Mouse (Mus musculus) heart, postnatal 4 days (tissue): Measurements from ENCODE around the gene Taco1. TPM values are rescaled to one million over a fixed set of nuclear protein-coding genes. Genes with fewer than 3 reads are reported as not detected.

ENCODE experiments used
- DNase-seq: peaks from one replicate; pipeline ENCODE4 v3.0.0; 2021
- total RNA-seq, 2 experiments: library from RNA; stranded (reverse); gene quantifications; 2 replicates each; pipeline ENCODE4 v1.2.3; 2021

The Taco1 gene
- total RNA-seq, 2 experiments from 2014 or later, result 41.1 to 41.5 TPM

DNA sequence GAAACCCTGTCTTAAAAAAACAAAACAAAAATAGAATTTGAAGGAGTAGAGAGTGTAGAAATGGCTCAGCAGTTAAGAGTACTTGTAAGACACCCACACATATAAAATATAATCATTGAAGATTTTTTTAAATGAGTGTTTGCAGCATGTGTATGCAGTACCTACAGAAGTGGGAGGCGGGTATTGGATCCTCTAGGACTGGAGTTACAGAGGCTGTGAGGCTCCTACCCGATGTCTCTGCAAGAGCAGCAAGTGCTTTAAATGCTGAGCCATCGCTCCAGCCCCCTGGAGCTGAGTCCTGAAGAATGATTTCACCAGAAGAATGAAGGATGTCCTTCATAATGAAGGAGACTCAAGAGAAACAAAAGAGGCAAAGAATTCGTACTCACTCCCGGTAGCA, 2.1 kb upstream of the Taco1 start:
- no peak for DNase-seq

DNA sequence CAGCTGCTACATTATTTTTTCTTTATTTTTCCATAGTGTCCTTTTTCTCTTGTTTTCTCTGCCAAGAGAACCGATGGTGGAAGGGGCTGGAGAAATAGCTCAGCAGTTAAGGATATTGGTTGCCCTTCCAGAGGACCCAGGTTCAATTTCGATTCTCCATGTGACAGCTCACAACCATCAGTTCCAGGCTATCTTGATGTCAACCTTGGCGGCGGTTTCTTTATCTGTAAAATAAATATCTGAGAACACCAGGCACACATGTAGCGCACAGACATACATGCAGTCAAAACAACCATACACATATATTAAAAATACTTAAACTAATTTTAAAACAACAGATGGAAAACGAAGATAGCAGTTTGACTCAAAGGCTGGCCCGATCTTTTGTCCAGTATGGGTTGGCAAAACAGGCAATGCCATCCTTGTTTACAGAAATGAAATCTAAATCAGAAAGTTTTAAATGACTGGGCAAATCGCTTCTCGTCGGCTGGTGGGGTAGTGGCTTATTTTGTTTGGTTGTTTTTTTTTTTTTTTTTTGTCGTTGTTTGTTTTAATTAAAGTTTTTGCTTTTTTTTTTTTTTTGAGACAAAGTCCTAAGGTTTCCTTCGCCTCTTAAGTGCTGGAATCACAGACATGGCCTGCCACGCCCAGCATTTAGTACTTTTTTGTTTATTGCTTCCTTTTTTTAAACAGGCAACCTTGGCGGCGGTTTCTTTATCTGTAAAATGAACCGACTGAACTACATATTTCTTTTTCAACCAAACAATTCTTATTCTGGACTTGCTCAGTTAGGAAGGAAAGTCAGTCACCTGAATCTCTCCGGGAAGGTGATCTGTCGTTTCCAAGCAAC, 563 bp upstream of the Taco1 start:
- DNase-seq, result no peak

DNA sequence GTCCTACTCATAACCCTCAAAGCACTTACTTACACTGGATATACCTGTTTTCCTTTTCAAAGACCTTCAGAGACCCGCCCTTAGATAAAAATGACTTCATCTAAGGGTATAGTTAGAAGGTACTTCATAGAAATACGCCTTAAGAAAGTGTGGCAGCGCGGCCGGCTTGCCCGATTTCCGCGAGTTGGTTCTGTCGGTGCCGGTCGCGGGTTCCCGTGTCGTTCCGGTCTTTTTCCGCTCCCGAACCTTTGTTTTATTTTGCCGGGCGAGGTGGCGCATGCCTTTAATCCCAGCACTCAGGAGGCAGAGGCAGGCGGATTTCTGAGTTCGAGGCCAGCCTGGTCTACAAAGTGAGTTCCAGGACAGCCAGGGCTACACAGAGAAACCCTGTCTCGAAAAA, 755 bp downstream of the Taco1 start:
- peak; percentile 50 for DNase-seq

DNA sequence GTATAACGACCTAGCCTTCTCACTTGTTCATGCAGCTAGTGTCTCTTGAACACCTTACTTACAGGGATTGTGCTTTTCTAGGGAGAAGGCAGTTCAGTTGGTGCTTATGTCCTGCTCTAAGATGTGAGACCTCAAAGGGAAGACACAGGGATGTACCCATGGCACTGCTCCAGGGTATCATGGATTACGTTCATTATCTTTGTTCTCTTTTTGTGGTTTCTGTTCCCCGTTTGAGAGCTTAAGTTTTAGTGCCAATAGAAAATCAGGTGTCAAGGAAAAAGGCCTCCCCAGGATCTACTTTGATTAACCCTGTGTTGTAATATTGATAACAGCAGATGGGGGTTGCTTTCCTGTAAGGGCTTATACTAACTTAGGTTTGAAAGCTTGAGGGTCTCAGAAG, 7.9 kb downstream of the Taco1 start:
- DNase-seq, result no peak

DNA sequence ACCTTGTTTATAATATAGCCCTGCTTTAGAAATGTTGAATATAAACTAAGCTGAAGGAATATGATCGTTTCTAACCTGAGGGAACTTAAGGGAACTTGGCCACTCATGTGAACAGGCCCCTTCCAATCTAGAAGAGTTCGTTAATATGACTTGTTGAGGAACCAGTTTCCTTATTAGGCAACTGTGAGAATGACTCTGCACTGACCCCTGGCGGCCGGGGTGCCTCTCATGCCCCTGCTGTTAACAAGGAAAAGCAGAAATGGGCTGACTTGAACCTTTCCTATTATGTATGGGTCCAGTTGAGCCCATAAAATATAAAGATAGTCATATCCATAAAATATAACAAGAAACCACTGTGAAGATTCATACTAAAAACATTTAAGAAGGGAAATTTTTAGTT, 10.5 kb downstream of the Taco1 start:
- DNase-seq, result peak; percentile 82

DNA sequence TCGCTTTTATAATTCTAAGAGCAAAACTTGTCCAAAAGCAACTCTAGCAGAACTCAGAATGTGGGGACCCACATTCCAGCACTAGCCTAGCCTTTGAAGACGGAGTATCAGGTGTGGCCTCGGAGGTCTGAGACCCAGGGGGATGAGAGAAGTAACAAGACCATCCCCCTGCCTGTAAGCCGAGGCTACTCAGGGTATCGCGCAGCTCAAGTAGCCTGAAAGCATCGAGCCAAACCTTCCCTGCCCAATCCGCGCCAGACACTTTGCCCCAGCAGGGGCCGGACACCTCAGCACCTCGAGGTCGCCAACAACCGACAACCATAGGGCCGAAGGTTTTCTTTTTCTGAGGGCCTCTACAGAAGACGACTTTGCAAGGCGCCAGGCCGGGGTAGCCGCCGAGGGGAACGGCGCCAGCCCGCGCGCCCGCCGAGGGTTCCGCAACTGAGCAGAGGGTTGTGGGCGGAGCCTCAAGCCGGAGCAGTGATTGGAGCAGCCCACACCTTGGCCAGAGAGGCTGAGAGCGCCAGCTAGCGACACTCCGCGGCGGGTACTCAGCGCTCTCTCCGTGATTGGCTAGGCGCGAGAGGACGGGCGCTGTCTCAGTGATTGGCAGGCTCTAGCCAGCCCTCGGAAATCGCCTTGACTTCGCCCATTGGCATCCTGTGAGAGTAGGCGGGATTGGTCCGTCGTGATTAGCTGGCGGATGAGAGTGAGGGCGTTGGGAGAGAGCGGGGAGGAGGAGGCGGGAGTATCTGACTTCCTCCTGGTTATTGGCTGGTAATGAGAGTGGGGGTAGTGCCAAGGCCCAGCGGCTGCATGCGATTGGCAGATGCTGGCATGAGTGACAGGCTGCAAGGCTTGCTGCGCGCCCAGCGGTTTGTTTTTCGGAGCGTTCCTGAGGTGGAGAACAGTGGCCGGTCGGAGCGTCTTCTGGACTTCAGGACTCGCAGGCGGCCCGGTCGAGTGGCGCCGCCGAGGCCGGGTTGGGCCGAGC, 18.1 kb downstream of the Taco1 start, which contains the start of gene Map3k3:
TSS of gene Map3k3 (plus strand) at position 906 of the 994 bp plus-strand sequence.
- peak; percentile 99 for DNase-seq

DNA sequence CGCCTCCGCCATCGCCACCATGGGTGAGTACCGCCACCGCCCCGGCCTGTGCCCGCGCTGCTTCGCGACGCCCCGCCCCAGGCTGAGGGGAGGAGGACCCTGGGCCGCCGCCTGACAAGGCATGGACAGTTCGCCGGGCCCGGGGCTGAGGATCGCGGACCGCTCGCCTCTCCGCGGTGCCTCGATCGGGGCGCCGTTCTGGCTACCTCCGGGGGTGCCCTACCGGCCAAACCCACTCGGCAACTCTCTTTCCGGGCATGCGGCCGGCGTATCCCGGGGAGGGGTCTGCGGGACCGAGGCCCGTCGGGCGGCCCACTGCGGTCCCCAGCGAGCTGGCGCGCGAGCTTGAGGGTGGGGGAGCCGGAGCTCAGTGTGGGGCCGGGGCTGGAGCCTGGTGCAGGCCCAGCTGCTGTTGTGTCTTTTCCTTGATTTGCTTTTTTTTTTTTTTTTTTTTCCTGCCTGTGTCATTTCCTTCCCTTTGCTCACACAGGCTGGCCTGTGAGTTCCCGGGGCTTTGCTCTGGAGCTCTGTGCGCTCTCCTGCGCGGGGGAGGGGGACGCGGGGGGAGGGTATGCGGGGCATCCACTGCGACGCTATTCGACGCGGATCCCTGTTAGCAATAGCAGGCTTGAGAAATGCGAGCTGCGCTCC, 19.2 kb downstream of the Taco1 start:
- peak; percentile 84 for DNase-seq

DNA sequence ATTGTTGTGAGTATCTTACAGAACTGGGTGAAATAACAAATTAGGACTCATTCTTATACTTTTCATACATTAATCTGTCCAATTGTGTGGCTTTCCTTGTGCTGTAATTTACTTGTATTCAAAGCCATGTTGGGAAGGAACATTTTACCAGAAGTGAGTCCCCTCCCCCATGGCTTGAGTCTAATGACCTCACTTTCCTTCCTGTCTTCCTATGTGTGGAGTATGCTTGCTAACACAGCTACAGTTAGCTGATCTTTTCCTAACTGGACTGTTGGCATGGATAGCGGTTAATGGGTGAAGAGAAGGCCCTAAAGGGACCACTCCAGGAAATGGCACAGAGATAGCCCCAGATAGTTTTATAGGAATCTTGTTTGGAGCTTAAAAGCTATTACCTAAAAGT, 32.4 kb downstream of the Taco1 start:
- DNase-seq, result peak; percentile 36

DNA sequence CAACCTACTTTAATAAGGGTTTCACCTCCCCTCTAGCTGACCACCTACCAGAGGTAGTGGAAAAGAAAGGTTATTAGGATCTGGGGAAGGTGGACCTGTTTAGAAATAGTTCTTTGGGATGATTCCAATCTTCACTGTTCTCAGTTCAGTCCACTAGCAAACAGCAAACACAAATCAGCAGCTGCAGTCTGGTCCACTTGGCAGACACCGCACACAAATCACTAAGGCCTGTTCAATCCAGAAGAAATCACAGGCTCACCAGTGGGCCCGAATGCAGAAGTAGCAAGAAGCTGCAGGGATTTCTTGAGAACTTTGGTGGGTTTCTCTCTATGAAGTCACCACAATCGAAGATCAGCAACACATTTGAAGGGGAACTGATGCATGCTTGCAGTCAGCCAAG, 37.0 kb downstream of the Taco1 start:
- DNase-seq, result no peak

DNA sequence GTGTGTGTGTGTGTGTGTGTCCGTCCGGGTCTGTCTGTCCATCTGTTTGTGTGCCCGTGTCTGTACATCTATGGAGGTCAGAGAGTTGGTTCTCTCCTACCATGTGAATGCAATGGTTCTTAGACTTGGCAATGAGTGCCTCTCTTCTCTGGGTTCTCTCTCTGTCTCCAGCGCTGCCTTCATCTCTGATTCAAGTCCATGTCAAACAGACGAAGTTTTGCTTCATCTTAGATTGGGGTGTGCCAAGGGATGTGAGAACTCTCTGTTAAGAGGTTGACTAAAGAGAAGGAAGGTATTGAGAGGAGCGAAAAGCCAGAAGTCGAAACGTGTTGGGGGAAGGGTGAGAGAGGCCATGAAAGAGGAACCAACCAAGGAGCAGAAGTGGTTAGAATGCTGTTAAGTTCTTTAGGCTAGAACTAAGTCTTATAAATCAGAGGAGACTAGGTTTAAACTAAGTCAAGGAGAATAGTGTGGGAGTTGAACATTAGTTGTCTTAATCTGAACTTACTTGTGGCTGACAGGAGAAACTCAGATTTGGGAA, 40.3 kb downstream of the Taco1 start:
- DNase-seq, result peak; percentile 6

DNA sequence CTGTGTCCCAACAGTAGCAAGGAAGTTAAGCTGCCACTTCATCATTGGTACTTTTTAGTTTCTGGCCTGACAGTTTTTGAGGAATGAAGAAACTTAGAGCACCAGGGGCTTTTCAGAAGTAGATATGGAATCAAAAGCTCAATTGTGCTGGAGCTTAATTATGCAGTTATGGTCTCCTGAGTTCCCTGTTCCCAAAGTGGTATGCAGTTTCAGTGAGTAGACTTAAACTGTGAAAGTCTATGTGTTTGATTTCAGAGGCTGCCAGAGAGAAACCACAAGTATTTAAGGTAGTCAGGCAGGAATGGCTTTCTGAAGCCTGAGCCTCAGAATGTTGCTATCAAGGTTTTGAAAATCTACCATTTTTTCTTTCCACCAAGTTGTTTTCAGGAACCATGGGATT, 45.8 kb downstream of the Taco1 start:
- no peak for DNase-seq

DNA sequence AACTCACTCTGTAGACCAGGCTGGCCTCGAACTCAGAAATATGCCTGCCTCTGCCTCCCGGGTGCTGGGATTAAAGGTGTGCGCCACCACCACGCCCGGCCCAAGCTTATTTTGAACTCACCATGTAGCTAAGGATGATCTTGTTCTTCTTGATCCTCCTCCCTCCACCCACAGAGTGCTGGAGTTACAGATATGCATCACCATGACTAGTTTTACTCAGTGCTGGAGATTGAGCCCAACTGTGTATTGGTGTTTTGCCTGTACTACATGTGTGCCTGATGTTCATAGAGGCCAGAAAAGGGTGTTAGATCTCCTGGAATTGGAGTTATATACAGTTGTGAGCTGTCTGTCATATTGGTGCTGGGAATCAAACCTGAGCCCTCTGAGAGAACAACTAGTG, 56.4 kb downstream of the Taco1 start:
- no peak for DNase-seq

DNA sequence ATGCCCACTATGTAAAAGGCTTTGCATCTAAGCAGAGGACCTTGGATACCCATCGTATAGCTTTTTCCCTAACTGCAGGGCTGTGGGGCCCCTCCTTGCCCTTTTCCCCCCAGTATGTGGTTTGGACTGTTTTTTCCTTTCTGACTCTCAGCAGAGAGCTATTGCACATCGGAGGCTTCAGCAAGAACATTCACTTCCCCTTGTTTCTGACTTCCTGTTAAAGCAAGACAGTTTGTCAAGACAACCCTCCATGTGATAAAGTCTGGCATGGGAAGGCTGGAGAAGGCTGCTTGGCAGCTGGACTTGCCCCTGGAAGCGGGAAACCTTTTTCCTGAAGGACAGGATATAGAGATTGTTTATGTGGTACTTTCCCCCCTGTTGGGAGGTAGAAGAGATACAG, 56.9 kb downstream of the Taco1 start:
- DNase-seq, result peak; percentile 10

Other genes with a start within 250 kb of the Taco1 start
- gene Cyb561, start 112.7 kb upstream of the Taco1 start, total RNA-seq, result 1 to 10 TPM; 6.0 to 6.4 TPM
- 10 to 100 TPM; 15.5 to 17.7 TPM for gene Ace, start 98.1 kb upstream of the Taco1 start, total RNA-seq
- not detected for gene Ace3, start 71.4 kb upstream of the Taco1 start, total RNA-seq
- under 1 TPM; 0.19 to 0.45 TPM for gene Kcnh6, start 57.9 kb upstream of the Taco1 start, total RNA-seq
- 10 to 100 TPM; 60.9 to 66.5 TPM for gene Dcaf7, start 29.2 kb upstream of the Taco1 start, total RNA-seq
- gene Map3k3, start 18.6 kb downstream of the Taco1 start, total RNA-seq, result 10 to 100 TPM; 55.6 to 55.8 TPM
- gene Gm10840, start 94.8 kb downstream of the Taco1 start, total RNA-seq, result not detected
- gene Limd2, start 94.8 kb downstream of the Taco1 start, total RNA-seq, result 10 to 100 TPM; 21.6 to 21.8 TPM
- 10 to 100 TPM; 12.5 to 13.4 TPM for gene Strada, start 136.1 kb downstream of the Taco1 start, total RNA-seq
- 10 to 100 TPM; 75.3 to 77.2 TPM for gene Ccdc47, start 150.3 kb downstream of the Taco1 start, total RNA-seq
- gene Ddx42, start 150.9 kb downstream of the Taco1 start, total RNA-seq, result 10 to 100 TPM; 42.8 to 44.2 TPM
- 10 to 100 TPM; 28.4 to 29.8 TPM for gene Ftsj3, start 190.0 kb downstream of the Taco1 start, total RNA-seq
- gene Psmc5, start 190.1 kb downstream of the Taco1 start, total RNA-seq, result 100 to 1,000 TPM; 112 TPM
- 10 to 100 TPM; 20.2 to 20.3 TPM for gene Smarcd2, start 206.9 kb downstream of the Taco1 start, total RNA-seq
- not detected for gene Tcam1, start 210.6 kb downstream of the Taco1 start, total RNA-seq
- not detected for gene Gh, start 235.8 kb downstream of the Taco1 start, total RNA-seq
- 1 to 10 TPM; 1.2 to 2.1 TPM for gene Cd79b, start 248.7 kb downstream of the Taco1 start, total RNA-seq